Mouse (Mus musculus): ENCODE measurements at regions not wholly inside any gene's neighbourhood (a gene's known extent, or its start where the extent isn't known, plus 50 kb on each side); places are given as distances from the start of the nearest gene placed in this dataset.
A peak's percentile ranks its signal among the peaks of the same experiment; 100 is the strongest.
"Not testable (repeated sequence)": the region's sequence is repeated elsewhere in the genome, so short reads cannot be mapped to it uniquely, and the experiment has no call there.

DNA sequence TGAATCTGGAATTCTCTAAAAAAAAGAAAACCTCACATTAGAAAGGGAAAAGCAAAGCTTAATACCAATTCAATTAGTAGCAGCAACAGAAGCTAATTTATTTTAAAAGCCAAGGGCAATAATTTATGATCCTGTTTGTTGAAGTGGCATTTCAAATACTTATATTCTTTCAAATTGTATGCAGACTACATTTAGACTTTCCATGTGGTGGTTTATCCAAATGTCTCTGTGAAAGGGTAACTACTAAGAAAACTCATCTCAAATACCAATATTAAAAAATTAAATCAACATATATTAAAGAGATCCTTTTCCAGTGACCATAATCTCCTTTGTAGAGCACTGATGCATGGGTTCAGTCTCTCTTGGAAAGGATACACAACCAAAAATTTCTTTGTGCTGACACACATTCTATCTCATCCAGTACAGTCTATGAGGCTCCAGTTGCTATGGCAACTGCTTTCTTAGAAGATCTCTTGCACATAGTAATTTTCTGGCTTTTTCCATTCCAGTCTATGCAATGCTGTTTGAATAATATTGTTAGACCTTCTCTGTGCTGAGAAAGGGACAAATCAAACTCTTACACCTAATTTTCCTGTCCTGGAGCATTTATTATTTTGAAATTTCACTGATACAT, 102.3 kb upstream of the Ctso start:
- Histone ChIP-seq H3K27me3 (no peaks in the 10 kb centered on the region), H3K4me2 (no peak overlapping the region), H3K9ac (no peak overlapping the region), H3K4me1 (replicated peaks) (no peaks in the 10 kb centered on the region), H3K27ac (no peak overlapping the region), H3K9me3 (no peaks in the 10 kb centered on the region), H3K4me3 (no peak overlapping the region), H3K36me3 (no peaks in the 10 kb centered on the region)
- ATAC-seq (ENCODE audit: low FRiP score), result peak; percentile 89

GRCm38 (mm10) chr3:81835380-81836157, 96.8 kb upstream of the Ctso start:
- H3K27me3 ChIP-seq, result no peaks in the 10 kb centered on the region
- H3K27ac ChIP-seq, result no peak overlapping the region
- no peak overlapping the region for H3K9ac ChIP-seq
- H3K36me3 ChIP-seq, result no peaks in the 10 kb centered on the region
- H3K4me3 ChIP-seq, result no peak overlapping the region
- 6% methylated on average over 11 of the region's 11 CpGs for WGBS
- peak overlapping the region; percentile 15; the same call in 1 of the 2 replicates for H3K4me2 ChIP-seq
- peaks cover 7% of the 10 kb centered on the region; the same call in 1 of the 2 replicates for H3K4me1 ChIP-seq (replicated peaks)
- H3K9me3 ChIP-seq, result no peaks in the 10 kb centered on the region
- peak; percentile 52; the same call in 1 of the 2 replicates for ATAC-seq (ENCODE audit: low FRiP score)

DNA sequence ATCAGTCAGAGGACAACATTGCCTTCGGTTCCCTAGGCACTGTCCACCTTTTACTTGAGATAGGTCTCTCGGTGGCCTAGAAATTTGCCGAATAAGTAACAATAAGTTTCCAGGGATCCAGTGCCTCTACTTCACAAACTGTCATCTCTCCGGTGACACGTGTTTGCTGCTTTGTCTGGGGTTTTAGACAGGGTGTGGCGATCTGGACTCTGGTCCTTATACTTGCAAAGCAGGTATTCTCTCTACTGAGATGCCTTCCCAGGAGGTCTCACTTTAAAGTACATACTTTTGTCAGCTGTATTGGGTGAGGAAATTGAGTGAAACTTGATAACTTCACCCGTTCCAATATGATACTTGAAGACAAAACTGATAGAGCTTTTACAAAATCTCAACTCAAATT, 95.9 kb upstream of the Ctso start:
- Histone ChIP-seq H3K4me3 (no peak overlapping the region), H3K36me3 (no peaks in the 10 kb centered on the region), H3K27ac (no peak overlapping the region), H3K9ac (no peak overlapping the region), H3K27me3 (no peaks in the 10 kb centered on the region), H3K9me3 (no peaks in the 10 kb centered on the region), H3K4me1 (replicated peaks) (peaks cover 7% of the 10 kb centered on the region; the same call in 1 of the 2 replicates), H3K4me2 (no peak overlapping the region)
- no peak for ATAC-seq (ENCODE audit: low FRiP score)
- WGBS, result 89% methylated on average over 7 of the region's 7 CpGs

DNA sequence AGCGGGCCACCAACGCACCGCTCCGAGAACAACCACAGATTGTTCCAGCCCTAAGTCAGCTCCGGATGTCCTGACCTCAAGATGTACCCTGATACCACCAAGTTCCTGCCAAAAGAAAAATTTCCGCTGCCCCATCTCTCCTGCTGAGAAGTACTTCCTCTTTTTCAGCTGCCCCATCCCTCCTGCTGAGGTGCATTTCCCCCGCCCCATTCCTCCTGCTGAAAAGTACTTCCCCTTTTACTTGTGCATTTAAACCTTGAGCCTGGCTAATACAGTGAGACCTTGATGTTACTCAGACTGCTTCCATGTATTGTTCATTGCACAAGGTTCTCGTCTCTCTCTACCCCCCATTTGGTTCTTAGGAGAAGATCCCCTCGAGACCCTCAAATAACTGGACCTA, 94.3 kb upstream of the Ctso start:
- not testable (repeated sequence) for H3K36me3 ChIP-seq; H3K4me3 ChIP-seq; ATAC-seq (ENCODE audit: low FRiP score); H3K4me1 ChIP-seq (replicated peaks); H3K4me2 ChIP-seq; H3K27me3 ChIP-seq; H3K27ac ChIP-seq; H3K9ac ChIP-seq; H3K9me3 ChIP-seq
- WGBS, result 89% methylated on average over 9 of the region's 9 CpGs

DNA sequence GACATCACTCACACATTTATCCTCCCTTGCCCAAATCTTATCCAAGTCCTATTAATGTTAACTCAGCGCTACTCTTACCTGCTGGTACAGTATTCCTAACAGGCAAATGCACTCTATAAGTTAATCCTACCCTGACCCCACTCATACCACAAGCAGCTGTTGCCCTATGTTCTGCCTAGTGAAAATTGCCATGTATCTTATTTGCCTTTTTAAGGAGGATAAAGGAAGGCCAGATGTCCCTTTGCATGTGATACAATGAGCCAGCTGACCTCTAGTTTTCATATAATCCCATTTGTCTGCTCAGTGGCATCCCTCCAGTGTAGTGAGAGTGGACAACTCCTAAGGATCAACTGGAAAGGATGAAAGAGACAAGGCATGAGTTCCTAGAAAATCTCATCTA, 67.9 kb upstream of the Ctso start:
- Histone ChIP-seq H3K4me1 (replicated peaks) (no peaks in the 10 kb centered on the region), H3K27me3 (no peaks in the 10 kb centered on the region), H3K9ac (no peak overlapping the region), H3K36me3 (no peaks in the 10 kb centered on the region), H3K27ac (no peak overlapping the region), H3K4me2 (no peak overlapping the region), H3K4me3 (no peak overlapping the region), H3K9me3 (no peaks in the 10 kb centered on the region)
- 94% methylated on average over 1 of the region's 1 CpGs for WGBS
- ATAC-seq (ENCODE audit: low FRiP score), result no peak

Measured in hindbrain, embryonic 13.5 days (tissue).